Mouse (Mus musculus) megakaryocyte-erythroid progenitor cell, adult 5-6 weeks (primary cell): ENCODE results near the gene Tc2n. TPM values are rescaled to one million over a fixed set of nuclear protein-coding genes. Genes with fewer than 3 reads are reported as not detected.
"Not testable (repeated sequence)": the region's sequence is repeated elsewhere in the genome, so short reads cannot be mapped to it uniquely, and the experiment has no call there.

Source experiments
- ATAC-seq: replicated peaks from 2 replicates; pipeline ENCODE4 v1.8.0; 2016; ENCODE audit warnings: mild to moderate bottlenecking, inconsistent platforms; ENCODE audit not compliant: severe bottlenecking, poor library complexity, low FRiP score, low TSS enrichment
- total RNA-seq, 2 experiments: library from RNA; stranded (forward) in 1 of 2; stranded (reverse) in 1 of 2; fragments of 200-1000, 215-1000 nt in 1 of 2; fragments of >200 nt in 1 of 2; fragmentation: Nextera tagmentation in 1 of 2; gene quantifications; 2 replicates each; pipeline ENCODE4 v1.2.3; 2014 to 2017

Tc2n gene
- not detected in 2 replicates for total RNA-seq (2014; fragmentation: Nextera tagmentation)
- not detected in 2 replicates for total RNA-seq (2017)

DNA sequence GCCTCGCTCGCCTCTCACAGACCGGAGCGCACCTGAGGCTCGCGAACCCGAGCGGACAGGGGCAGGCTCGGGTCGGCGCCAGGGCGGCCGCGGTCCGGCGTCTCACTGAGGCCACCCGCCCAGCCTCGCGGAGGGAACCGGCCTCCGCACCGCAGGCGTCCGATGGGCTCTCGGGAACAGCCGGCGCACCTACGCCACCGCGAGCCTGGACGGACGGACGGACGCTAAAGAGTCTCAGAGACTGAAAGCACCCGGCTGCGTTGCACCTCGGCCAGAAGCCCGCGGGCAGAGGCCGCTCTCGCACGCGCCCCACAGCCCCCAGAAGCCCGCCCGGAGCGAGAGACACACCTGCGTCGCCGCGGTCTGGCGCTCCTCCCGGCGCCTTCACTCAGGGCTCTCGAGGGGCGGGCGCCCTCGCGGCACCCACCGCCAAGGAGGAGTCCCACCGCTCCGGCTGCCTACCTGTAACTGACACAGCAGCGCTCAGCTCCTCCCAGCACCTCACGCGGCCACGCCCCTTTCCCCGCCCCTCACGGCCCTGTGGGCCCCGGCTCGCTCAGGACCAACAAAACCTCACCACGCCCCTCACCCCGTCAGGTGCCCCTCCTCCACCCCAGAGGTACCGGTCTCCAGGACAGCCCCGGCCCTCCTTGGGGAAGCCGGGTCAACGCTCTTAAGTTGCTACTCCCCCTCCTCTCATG is at the start of gene Tc2n:
Gene Tc2n (minus strand): TSS at position 470 of the 701 bp plus-strand sequence.
- ATAC-seq: peak; percentile 100

DNA sequence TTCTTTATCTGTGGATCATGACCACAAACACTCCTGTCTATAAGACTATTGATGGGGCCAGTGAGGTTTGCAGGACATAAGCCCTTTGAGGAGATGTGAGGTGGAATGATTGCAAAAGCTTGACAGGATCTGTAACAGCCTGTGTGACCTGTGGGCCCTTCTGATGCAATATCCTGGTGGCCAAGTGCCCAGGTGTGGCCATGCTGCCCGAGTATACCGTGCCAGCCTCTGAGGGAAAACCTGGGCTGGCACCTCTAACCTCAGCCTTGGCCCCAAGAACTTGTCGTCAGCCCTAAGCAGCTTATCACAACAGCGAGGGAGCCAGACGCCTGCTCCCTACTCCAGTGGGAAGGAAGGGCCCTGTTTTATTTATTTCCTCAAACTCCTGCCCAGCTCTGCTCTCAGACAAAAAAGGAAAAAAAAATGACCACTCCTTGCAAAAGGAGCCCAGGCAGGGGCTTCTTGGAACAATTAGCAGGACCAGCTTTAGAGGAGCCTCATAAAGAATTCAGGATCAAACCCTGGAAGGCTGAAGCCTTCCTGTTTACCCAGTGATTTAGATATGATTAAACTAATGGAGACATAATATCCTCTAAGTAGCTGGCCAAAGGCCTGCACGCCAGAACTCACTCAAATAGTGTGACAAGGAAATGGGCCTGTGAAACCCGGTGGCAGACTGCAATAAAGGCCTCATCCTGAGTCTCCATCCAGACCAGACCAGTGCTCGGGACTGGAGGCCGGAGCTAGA is 49.2 kb upstream of the Tc2n start:
- ATAC-seq: 0 out of 2 replicates have a peak, but pooled peaks have one; percentile 24

DNA sequence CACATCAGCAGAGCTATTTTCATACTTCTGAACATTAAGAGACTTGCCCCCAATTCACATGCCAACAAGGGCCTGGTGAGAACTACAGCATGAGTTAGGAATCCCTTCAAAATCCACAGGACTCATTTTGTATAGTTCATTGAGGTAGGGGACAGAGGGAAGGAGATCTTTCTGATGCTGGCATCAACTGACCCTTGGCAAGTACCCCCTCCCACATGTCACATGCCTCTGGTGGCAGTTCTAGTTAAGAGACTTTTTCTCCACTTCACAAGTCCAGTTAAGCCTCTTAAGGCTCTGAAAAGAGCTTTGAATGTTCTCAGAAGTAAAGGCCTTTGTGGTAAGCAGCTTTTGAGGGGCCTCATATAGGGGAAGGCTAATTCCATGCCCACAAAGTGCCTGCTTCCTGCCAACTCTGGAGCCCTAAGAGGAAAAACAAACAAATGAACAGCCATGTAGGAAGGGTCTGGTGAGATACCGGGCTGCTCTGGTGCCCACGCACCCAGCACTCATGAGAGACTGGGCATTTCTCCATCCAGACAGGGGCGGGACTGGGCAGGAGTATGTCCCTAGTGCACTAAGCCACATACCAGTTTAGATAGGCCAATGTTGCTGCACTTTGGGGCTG is 48.0 kb upstream of the Tc2n start:
- ATAC-seq: no peak

DNA sequence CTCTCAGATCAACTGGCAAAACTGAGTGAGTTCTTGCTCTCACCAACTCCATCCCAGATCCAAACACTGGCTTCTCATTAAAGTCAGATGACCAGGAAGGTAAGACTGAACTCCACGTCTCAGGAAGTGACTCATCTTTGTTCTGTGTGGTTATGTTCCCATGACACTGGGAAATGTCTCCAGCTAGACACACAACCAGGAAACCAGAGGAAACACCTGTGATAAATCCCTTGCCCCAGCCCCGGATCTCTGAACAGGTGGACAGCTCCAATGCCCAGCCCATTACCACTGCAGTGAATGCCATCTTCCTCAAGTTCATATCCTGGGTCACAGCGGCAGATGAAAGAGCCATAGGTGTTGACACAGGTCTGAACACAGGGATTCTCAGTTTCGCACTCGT is 46.5 kb upstream of the Tc2n start:
- ATAC-seq: no peak

GRCm38 (mm10) chr12:101763065-101763464 is 44.7 kb upstream of the Tc2n start:
- no peak for ATAC-seq

DNA sequence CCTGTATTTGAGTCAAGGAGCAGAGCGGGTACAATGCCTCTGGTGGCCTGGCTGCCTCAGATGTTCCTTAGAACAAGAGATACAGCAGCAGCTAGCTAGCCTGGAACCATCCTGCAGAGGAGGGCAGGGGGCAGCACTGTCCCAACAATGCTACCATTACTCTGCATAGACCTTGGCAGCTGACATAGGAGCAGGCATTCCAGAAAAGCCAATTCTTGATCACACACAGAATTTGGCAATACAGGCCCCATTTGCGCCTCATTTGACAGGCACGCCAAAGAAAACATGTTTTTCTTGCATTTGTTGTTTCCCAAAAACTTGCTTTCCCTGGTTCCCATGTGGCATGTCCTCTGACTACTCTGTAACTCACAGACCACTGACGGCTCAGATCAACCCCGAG is 43.7 kb upstream of the Tc2n start:
- no peak for ATAC-seq

- no peak for ATAC-seq
Observed at GRCm38 (mm10) chr12:101759440-101760045, 41.2 kb upstream of the Tc2n start.

- no peak for ATAC-seq
Observed at GRCm38 (mm10) chr12:101758698-101759097, 40.4 kb upstream of the Tc2n start.

GRCm38 (mm10) chr12:101742375-101742774 is 24.1 kb upstream of the Tc2n start:
- no peak for ATAC-seq

- ATAC-seq: no peak
Observed at GRCm38 (mm10) chr12:101740486-101740885, 22.2 kb upstream of the Tc2n start.

DNA sequence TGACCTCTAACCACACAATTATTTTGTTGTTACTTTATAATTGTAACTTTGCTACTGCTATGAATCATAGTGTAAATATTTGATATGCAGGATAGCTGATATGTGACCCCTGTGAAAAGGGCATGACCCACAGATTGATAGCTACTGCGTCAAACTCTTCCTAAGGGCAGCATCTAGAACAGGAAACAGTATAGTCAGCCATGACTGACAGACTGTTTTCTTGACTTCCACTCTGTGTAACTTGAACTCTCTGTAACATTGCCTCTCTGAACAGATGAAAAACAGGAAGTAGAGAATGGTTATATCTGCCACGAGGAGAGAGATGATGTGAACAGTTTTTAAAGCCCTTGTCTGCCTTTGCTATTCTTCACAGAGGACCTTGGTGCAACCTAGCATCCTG is 21.7 kb upstream of the Tc2n start:
- no peak for ATAC-seq

GRCm38 (mm10) chr12:101718755-101719150 is 430 bp upstream of the Tc2n start:
- ATAC-seq: peak; percentile 72

DNA sequence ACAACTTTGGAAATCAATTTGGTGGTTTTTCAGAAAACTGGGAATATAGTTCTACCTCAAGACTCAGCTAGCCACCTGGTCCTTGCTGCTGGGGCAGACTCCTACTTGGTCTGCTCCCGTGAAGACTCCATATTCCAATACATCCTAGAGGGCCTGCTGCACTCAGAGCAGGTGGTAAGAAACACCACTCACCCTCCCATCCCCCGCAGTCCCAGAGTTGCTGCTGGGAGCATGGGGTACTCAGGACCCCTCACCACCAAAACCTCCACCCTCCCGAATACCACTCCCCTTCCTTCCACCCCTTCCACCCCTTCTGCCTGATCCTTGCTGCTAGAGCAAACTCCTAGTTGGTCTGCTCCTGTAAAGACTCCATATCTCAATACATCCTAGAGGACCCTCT is 19.1 kb downstream of the Tc2n start:
- no peak for ATAC-seq

GRCm38 (mm10) chr12:101696521-101696920 is 21.8 kb downstream of the Tc2n start:
- no peak for ATAC-seq

- ATAC-seq: no peak
Observed at GRCm38 (mm10) chr12:101680538-101680937, 37.8 kb downstream of the Tc2n start.

GRCm38 (mm10) chr12:101667502-101667901 is 50.8 kb downstream of the Tc2n start:
- ATAC-seq: no peak

GRCm38 (mm10) chr12:101633137-101633536 is 85.2 kb downstream of the Tc2n start:
- no peak for ATAC-seq

DNA sequence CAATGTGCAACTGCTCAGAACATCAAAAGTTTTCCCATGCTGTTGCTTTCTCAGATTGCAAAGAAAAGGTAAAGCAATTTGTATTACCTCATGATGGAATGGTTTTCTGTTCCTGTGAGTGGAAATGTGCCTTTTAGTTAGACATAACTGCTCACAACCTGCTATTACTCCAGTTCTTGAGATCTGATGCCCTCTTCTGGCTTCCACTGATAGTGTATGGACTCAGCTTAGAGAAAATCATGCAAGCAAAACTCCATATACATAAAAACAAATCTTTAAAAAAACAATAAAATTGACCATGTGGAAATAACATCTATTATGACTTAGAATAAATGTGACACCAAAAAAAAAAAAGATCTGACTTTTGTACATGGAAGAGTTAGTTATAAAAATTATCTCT is 111.7 kb downstream of the Tc2n start:
- not testable (repeated sequence) for ATAC-seq
